Mouse (Mus musculus) limb, embryonic 13.5 days (tissue): ENCODE measurements around the gene Ly86. TPM values are rescaled to one million over a fixed set of nuclear protein-coding genes. Genes with fewer than 3 reads are reported as not detected.

Source experiments
- ATAC-seq: fragments of 200-750 bp; cut with Nextera tagmentation; 2 replicates; pipeline ENCODE4 v1.8.0; 2017; ENCODE audit warnings: low read depth, moderate number of reproducible peaks, moderate TSS enrichment; ENCODE audit not compliant: low FRiP score
- H3K27ac ChIP-seq: fragments of 300-500 bp; sonication (generic); 2 replicates; pipeline ENCODE4 v1.5.1; 2015; ENCODE audit warnings: inconsistent platforms, mild to moderate bottlenecking, moderate library complexity
- H3K27me3 ChIP-seq: fragments of 300-500 bp; sonication (generic); 2 replicates; pipeline ENCODE4 v1.6.1; 2015; ENCODE audit warnings: mild to moderate bottlenecking, inconsistent platforms
- H3K36me3 ChIP-seq: fragments of 300-500 bp; sonication (generic); 2 replicates; pipeline ENCODE4 v1.6.1; 2015; ENCODE audit warnings: inconsistent platforms, mild to moderate bottlenecking, moderate library complexity
- H3K4me1 ChIP-seq: fragments of 300-500 bp; sonication (generic); 2 replicates; pipeline ENCODE4 v1.6.1; 2015; ENCODE audit warnings: inconsistent platforms
- H3K4me2 ChIP-seq: fragments of 300-500 bp; sonication (generic); replicated peaks from 2 replicates; pipeline ENCODE4 v1.6.1; 2015; ENCODE audit warnings: inconsistent platforms, mild to moderate bottlenecking, moderate library complexity
- H3K4me3 ChIP-seq: fragments of 300-500 bp; sonication (generic); 2 replicates; pipeline ENCODE4 v1.5.1; 2015; ENCODE audit warnings: moderate library complexity, mild to moderate bottlenecking, inconsistent platforms
- H3K9ac ChIP-seq: fragments of 300-500 bp; sonication (generic); 2 replicates; pipeline ENCODE4 v1.6.1; 2015; ENCODE audit warnings: mild to moderate bottlenecking, inconsistent platforms
- H3K9me3 ChIP-seq: fragments of 300-500 bp; sonication (generic); 2 replicates; pipeline ENCODE4 v1.6.1; 2016; ENCODE audit warnings: inconsistent platforms
- WGBS: fragments of 180-500 bp; shearing (Covaris S2); methylation state at CpG from one replicate; pipeline ENCODE4 v1.1.7; 2015; 5-methylcytosine and 5-hydroxymethylcytosine counted together
- polyA plus RNA-seq: library from polyadenylated mRNA; unstranded; fragments of >200 nt; fragmentation: Nextera tagmentation; extraction: Ambion mirVana; gene quantifications from 2 replicates; pipeline ENCODE4 v1.2.1, GENCODE M21; 2015

Ly86 gene
- polyA plus RNA-seq, 1 experiment from 2014 or later = 15.1 TPM

- Histone ChIP-seq H3K4me3 (peak overlapping the region; percentile 46), H3K4me2 (peak overlapping the region; percentile 67), H3K9ac (peak overlapping the region; percentile 54; the same call in 1 of the 2 replicates), H3K4me1 (peaks cover 25% of the 10 kb centered on the region), H3K27me3 (peaks cover 35% of the 10 kb centered on the region), H3K9me3 (no peaks in the 10 kb centered on the region), H3K27ac (no peak overlapping the region), H3K36me3 (no peaks in the 10 kb centered on the region)
- ATAC-seq = no peak
- 11% methylated on average over 9 of the region's 9 CpGs for WGBS
Measured at GRCm38 (mm10) chr13:37434841-37435240, 89.8 kb downstream of the Ly86 start.

GRCm38 (mm10) chr13:37436267-37437013 lies 91.4 kb downstream of the Ly86 start:
- H3K27me3 ChIP-seq = peaks cover 35% of the 10 kb centered on the region
- no peaks in the 10 kb centered on the region for H3K9me3 ChIP-seq
- no peak overlapping the region for H3K27ac ChIP-seq
- no peak overlapping the region for H3K9ac ChIP-seq
- H3K4me2 ChIP-seq = no peak overlapping the region
- no peak for ATAC-seq
- peaks cover 26% of the 10 kb centered on the region for H3K4me1 ChIP-seq
- H3K36me3 ChIP-seq = no peaks in the 10 kb centered on the region
- no peak overlapping the region for H3K4me3 ChIP-seq
- 8% methylated on average over 18 of the region's 18 CpGs for WGBS

- WGBS = 87% methylated on average over 4 of the region's 4 CpGs
- ATAC-seq = no peak
- no peak overlapping the region for H3K4me2 ChIP-seq
- H3K9me3 ChIP-seq = no peaks in the 10 kb centered on the region
- peaks cover 28% of the 10 kb centered on the region for H3K27me3 ChIP-seq
- no peak overlapping the region for H3K9ac ChIP-seq
- no peak overlapping the region for H3K27ac ChIP-seq
- no peak overlapping the region for H3K4me3 ChIP-seq
- peaks cover 35% of the 10 kb centered on the region for H3K4me1 ChIP-seq
- no peaks in the 10 kb centered on the region for H3K36me3 ChIP-seq
Measured at GRCm38 (mm10) chr13:37438788-37439187, 93.8 kb downstream of the Ly86 start.

- peaks cover 35% of the 10 kb centered on the region for H3K4me1 ChIP-seq
- H3K27ac ChIP-seq = no peak overlapping the region
- 61% methylated on average over 7 of the region's 7 CpGs for WGBS
- ATAC-seq = no peak
- H3K9ac ChIP-seq = no peak overlapping the region
- no peaks in the 10 kb centered on the region for H3K36me3 ChIP-seq
- H3K4me3 ChIP-seq = no peak overlapping the region
- H3K4me2 ChIP-seq = no peak overlapping the region
- H3K9me3 ChIP-seq = no peaks in the 10 kb centered on the region
- peaks cover 28% of the 10 kb centered on the region for H3K27me3 ChIP-seq
Measured at GRCm38 (mm10) chr13:37439477-37439876, 94.5 kb downstream of the Ly86 start.

GRCm38 (mm10) chr13:37439941-37440340 lies 94.9 kb downstream of the Ly86 start:
- ATAC-seq = no peak
- Histone ChIP-seq H3K27ac (no peak overlapping the region), H3K9ac (no peak overlapping the region), H3K4me3 (no peak overlapping the region), H3K36me3 (no peaks in the 10 kb centered on the region), H3K9me3 (no peaks in the 10 kb centered on the region), H3K4me1 (peaks cover 35% of the 10 kb centered on the region), H3K27me3 (peaks cover 26% of the 10 kb centered on the region), H3K4me2 (no peak overlapping the region)
- WGBS = 74% methylated on average over 8 of the region's 8 CpGs

- peaks cover 19% of the 10 kb centered on the region for H3K27me3 ChIP-seq
- no peak overlapping the region for H3K4me2 ChIP-seq
- H3K4me3 ChIP-seq = no peak overlapping the region
- H3K27ac ChIP-seq = no peak overlapping the region
- ATAC-seq = no peak
- H3K36me3 ChIP-seq = no peaks in the 10 kb centered on the region
- H3K9me3 ChIP-seq = no peaks in the 10 kb centered on the region
- peaks cover 35% of the 10 kb centered on the region for H3K4me1 ChIP-seq
- H3K9ac ChIP-seq = no peak overlapping the region
- WGBS = 42% methylated on average over 11 of the region's 11 CpGs
Measured at GRCm38 (mm10) chr13:37440593-37441307, 95.7 kb downstream of the Ly86 start.

GRCm38 (mm10) chr13:37442058-37442457 lies 97.0 kb downstream of the Ly86 start:
- ATAC-seq = no peak
- Histone ChIP-seq H3K9ac (no peak overlapping the region), H3K36me3 (no peaks in the 10 kb centered on the region), H3K4me3 (no peak overlapping the region), H3K27ac (no peak overlapping the region), H3K4me1 (peaks cover 29% of the 10 kb centered on the region), H3K27me3 (peaks cover 7% of the 10 kb centered on the region), H3K9me3 (no peaks in the 10 kb centered on the region), H3K4me2 (no peak overlapping the region)
- WGBS = 27% methylated on average over 4 of the region's 4 CpGs

- Histone ChIP-seq H3K36me3 (no peaks in the 10 kb centered on the region), H3K9ac (no peak overlapping the region), H3K4me2 (no peak overlapping the region), H3K27me3 (peaks cover 4% of the 10 kb centered on the region), H3K4me3 (no peak overlapping the region), H3K4me1 (peaks cover 29% of the 10 kb centered on the region), H3K27ac (no peak overlapping the region), H3K9me3 (no peaks in the 10 kb centered on the region)
- 30% methylated on average over 7 of the region's 7 CpGs for WGBS
- ATAC-seq = no peak
Measured at GRCm38 (mm10) chr13:37442531-37442930, 97.5 kb downstream of the Ly86 start.

GRCm38 (mm10) chr13:37446699-37447258 lies 101.8 kb downstream of the Ly86 start:
- H3K9ac ChIP-seq = no peak overlapping the region
- no peak overlapping the region for H3K4me3 ChIP-seq
- ATAC-seq = no peak
- peaks cover 7% of the 10 kb centered on the region for H3K4me1 ChIP-seq
- H3K27me3 ChIP-seq = no peaks in the 10 kb centered on the region
- H3K27ac ChIP-seq = no peak overlapping the region
- H3K4me2 ChIP-seq = no peak overlapping the region
- WGBS = 81% methylated on average over 16 of the region's 16 CpGs
- no peaks in the 10 kb centered on the region for H3K9me3 ChIP-seq
- H3K36me3 ChIP-seq = no peaks in the 10 kb centered on the region

- Histone ChIP-seq H3K27me3 (no peaks in the 10 kb centered on the region), H3K27ac (no peak overlapping the region), H3K4me2 (no peak overlapping the region), H3K36me3 (no peaks in the 10 kb centered on the region), H3K9ac (no peak overlapping the region), H3K4me1 (peaks cover 29% of the 10 kb centered on the region), H3K4me3 (no peak overlapping the region), H3K9me3 (no peaks in the 10 kb centered on the region)
- WGBS = 88% methylated on average over 5 of the region's 5 CpGs
- ATAC-seq = no peak
Measured at GRCm38 (mm10) chr13:37451021-37451420, 106.0 kb downstream of the Ly86 start.

- 56% methylated on average over 3 of the region's 3 CpGs for WGBS
- H3K4me1 ChIP-seq = peaks cover 32% of the 10 kb centered on the region
- ATAC-seq = no peak
- no peak overlapping the region for H3K4me2 ChIP-seq
- H3K36me3 ChIP-seq = no peaks in the 10 kb centered on the region
- H3K27me3 ChIP-seq = no peaks in the 10 kb centered on the region
- no peak overlapping the region for H3K9ac ChIP-seq
- no peaks in the 10 kb centered on the region for H3K9me3 ChIP-seq
- H3K27ac ChIP-seq = no peak overlapping the region
- H3K4me3 ChIP-seq = no peak overlapping the region
Measured at GRCm38 (mm10) chr13:37451471-37451870, 106.5 kb downstream of the Ly86 start.
